Mouse (Mus musculus) myocyte (in vitro differentiated cells): ENCODE data around the gene Actb.

Experiments used
- CEBPB ChIP-seq: IDR thresholded peaks from 2 replicates; pipeline ENCODE4 v1.6.1; 2011; ENCODE audit warnings: mild to moderate bottlenecking, moderate library complexity; ENCODE audit not compliant: poor library complexity, insufficient read depth, severe bottlenecking
- E2F4 ChIP-seq: IDR thresholded peaks from one replicate; pipeline ENCODE4 v1.6.1; 2011; ENCODE audit warnings: mild to moderate bottlenecking, control low read depth, moderate library complexity; ENCODE audit not compliant: insufficient read depth
- MYOD1 ChIP-seq, 3 experiments: IDR thresholded peaks; one replicate each; pipeline ENCODE4 v1.6.1; 2011; ENCODE audit warnings: control low read depth in 2 of 3, low read depth in 2 of 3, mild to moderate bottlenecking in 2 of 3, moderate library complexity in 1 of 3; ENCODE audit not compliant: insufficient read length in 2 of 3, control insufficient read depth in 1 of 3
- MYOG ChIP-seq, 3 experiments: IDR thresholded peaks; one replicate each; pipeline ENCODE4 v1.6.1; 2011; ENCODE audit warnings: control low read depth in 2 of 3, low read depth in 2 of 3, mild to moderate bottlenecking in 2 of 3; ENCODE audit not compliant: insufficient read length in 2 of 3, control insufficient read depth in 1 of 3, insufficient read depth in 1 of 3
- POLR2A ChIP-seq: IDR thresholded peaks from one replicate; pipeline ENCODE4 v1.6.1; 2011; ENCODE audit warnings: low read depth, mild to moderate bottlenecking, control low read depth, moderate library complexity; ENCODE audit not compliant: insufficient read length
- TCF12 ChIP-seq: IDR thresholded peaks from one replicate; pipeline ENCODE4 v1.6.1; 2011; ENCODE audit warnings: mild to moderate bottlenecking, control low read depth; ENCODE audit not compliant: poor library complexity, insufficient read depth, severe bottlenecking
- TCF3 ChIP-seq: IDR thresholded peaks from one replicate; pipeline ENCODE4 v1.6.1; 2011; ENCODE audit warnings: low read depth, control low read depth; ENCODE audit not compliant: insufficient read length
- USF1 ChIP-seq: IDR thresholded peaks from one replicate; pipeline ENCODE4 v1.6.1; 2011; ENCODE audit warnings: low read depth, mild to moderate bottlenecking, control low read depth, moderate library complexity

DNA sequence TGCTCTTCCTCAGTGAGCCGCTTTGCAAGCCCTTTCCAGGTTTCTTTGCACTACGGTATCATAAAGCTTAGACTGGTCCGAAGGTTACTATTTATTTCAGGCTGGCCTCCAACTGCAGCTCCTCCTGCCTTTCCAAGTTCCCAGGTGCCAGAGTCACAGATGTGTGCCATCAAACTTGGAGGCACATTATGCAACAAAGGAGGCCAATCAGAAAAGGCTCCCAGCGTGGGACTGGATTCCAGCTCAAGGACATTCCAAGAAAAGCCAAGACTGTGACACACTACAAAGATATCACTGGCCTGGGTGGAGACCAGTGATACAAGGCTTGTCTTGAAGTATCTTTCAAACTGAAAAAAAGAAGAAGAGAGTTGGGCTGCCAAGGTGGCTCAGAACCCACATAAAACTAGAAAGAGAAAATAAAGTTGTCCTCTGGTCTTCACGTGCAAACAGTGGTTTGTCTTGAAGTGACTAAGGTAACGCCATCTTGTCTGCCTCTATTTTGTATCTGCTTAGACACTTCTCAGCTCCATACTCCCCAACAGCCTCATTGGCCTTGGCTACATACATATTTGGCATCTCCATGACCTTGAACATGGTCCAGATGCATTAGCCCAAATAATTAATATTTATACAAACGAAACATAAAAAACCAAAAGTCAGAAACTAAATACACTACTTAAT, 8.8 kb downstream of the Actb start:
- TF ChIP-seq CEBPB (no peak), TCF3 (no peak), POLR2A (no peak), TCF12 (no peak), MYOG (IDR thresholded peaks at IDR 0.05; ENCODE audit: control insufficient read depth in 1 of 3, insufficient read depth in 1 of 3, insufficient read length in 2 of 3, low read depth in 2 of 3) (no peak), E2F4 (no peak), USF1 (no peak), MYOD1 (IDR thresholded peaks at IDR 0.05; ENCODE audit: control insufficient read depth in 1 of 3, insufficient read length in 2 of 3, low read depth in 2 of 3) (no peak)
